Mouse (Mus musculus) embryonic facial prominence, embryonic 12.5 days (tissue): ENCODE data around the gene Zfp330. TPM values are rescaled to one million over a fixed set of nuclear protein-coding genes. Genes with fewer than 3 reads are reported as not detected.

ENCODE experiments used
- polyA plus RNA-seq: library from polyadenylated mRNA; unstranded; fragments of >200 nt; fragmentation: Nextera tagmentation; extraction: Ambion mirVana; gene quantifications from 2 replicates; pipeline ENCODE4 v1.2.1, GENCODE M21; 2016

Gene Zfp330
- polyA plus RNA-seq, 1 experiment from 2014 or later, result 75.8 TPM

Other genes starting within 250 kb of the Zfp330 start
- gene Rnf150, start 89.2 kb upstream of the Zfp330 start, polyA plus RNA-seq, result 2.6 and 3.1 TPM in 2 replicates